Mouse (Mus musculus) lung, postnatal 4 days (tissue): ENCODE data around the gene Nlrc5.
A peak's percentile ranks its signal among the peaks of the same experiment; 100 is the strongest.

Experiments used
- DNase-seq, 2 experiments: peaks; one replicate each; pipeline ENCODE4 v3.0.0; 2021

Gene Nlrc5

GRCm38 (mm10) chr8:94532000-94532399, 97.8 kb downstream of the Nlrc5 start:
- DNase-seq: no peak

GRCm38 (mm10) chr8:94532525-94532872, 98.3 kb downstream of the Nlrc5 start:
- no peak for DNase-seq

- DNase-seq: peak; percentile 76 to 82
Observed at GRCm38 (mm10) chr8:94532873-94533671, 98.9 kb downstream of the Nlrc5 start, which contains the start of gene Cpne2. Gene Cpne2 (plus strand): TSS chr8:94532990.

- peak; percentile 28 to 36 for DNase-seq
Observed at GRCm38 (mm10) chr8:94534612-94535011, 100.5 kb downstream of the Nlrc5 start.

- DNase-seq: no peak
Observed at GRCm38 (mm10) chr8:94535631-94536030, 101.5 kb downstream of the Nlrc5 start.

- no peak for DNase-seq
Observed at GRCm38 (mm10) chr8:94537456-94537855, 103.3 kb downstream of the Nlrc5 start.

- no peak for DNase-seq
Observed at GRCm38 (mm10) chr8:94540025-94540424, 105.9 kb downstream of the Nlrc5 start.

- DNase-seq: no peak
Observed at GRCm38 (mm10) chr8:94540889-94541795, 107.0 kb downstream of the Nlrc5 start.

- DNase-seq: no peak
Observed at GRCm38 (mm10) chr8:94543981-94544380, 109.8 kb downstream of the Nlrc5 start.

- DNase-seq: no peak
Observed at GRCm38 (mm10) chr8:94549041-94549440, 114.9 kb downstream of the Nlrc5 start.

- DNase-seq: no peak
Observed at GRCm38 (mm10) chr8:94549482-94549881, 115.3 kb downstream of the Nlrc5 start.

GRCm38 (mm10) chr8:94549998-94550397, 115.8 kb downstream of the Nlrc5 start:
- no peak for DNase-seq

- DNase-seq: no peak
Observed at GRCm38 (mm10) chr8:94551471-94552422, 117.6 kb downstream of the Nlrc5 start.

GRCm38 (mm10) chr8:94552696-94553095, 118.5 kb downstream of the Nlrc5 start:
- no peak for DNase-seq

GRCm38 (mm10) chr8:94557281-94557680, 123.1 kb downstream of the Nlrc5 start:
- no peak for DNase-seq

GRCm38 (mm10) chr8:94561256-94561655, 127.1 kb downstream of the Nlrc5 start:
- no peak for DNase-seq

GRCm38 (mm10) chr8:94564421-94564820, 130.3 kb downstream of the Nlrc5 start:
- no peak for DNase-seq

- DNase-seq: no peak
Observed at GRCm38 (mm10) chr8:94566033-94566432, 131.9 kb downstream of the Nlrc5 start.

GRCm38 (mm10) chr8:94566446-94567158, 132.4 kb downstream of the Nlrc5 start:
- no peak for DNase-seq

GRCm38 (mm10) chr8:94567159-94567849, 133.1 kb downstream of the Nlrc5 start:
- DNase-seq: no peak

GRCm38 (mm10) chr8:94568098-94568497, 133.9 kb downstream of the Nlrc5 start:
- DNase-seq: no peak
